Mouse (Mus musculus) lung, postnatal 0 days (tissue): ENCODE measurements at regions not wholly inside any gene's neighbourhood (a gene's known extent, or its start where the extent isn't known, plus 50 kb on each side); places are given as distances from the start of the nearest gene placed in this dataset.

Source experiments
- CTCF ChIP-seq: IDR thresholded peaks from 2 replicates; pipeline ENCODE4 v1.5.1; 2016; ENCODE audit warnings: antibody characterized with exemption, mild to moderate bottlenecking
- EP300 ChIP-seq: IDR thresholded peaks from 2 replicates; pipeline ENCODE4 v1.6.1; 2016; ENCODE audit warnings: antibody characterized with exemption, mild to moderate bottlenecking, control low read depth

DNA sequence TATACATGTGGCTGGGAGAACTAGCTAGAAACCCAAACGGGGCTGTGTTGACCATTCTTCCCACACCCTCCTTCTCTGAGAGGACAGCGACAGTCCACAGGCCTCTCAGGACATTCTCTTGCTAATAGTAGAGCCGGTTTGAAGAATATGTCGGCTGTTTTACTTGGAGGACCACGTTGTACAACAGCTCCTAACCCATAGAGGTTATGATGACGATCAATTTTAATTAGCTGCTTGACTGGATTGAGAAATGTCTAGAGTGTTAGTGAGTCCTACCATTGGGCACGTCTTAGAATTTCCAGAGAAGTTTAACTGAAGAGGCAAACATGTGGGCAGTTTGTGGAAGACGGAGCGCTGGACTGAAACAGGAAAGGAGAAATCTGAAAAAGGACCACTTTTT, 79.7 kb upstream of the Tmem132d start:
- no peak for TF ChIP-seq CTCF
- no peak for TF ChIP-seq EP300
